Mouse (Mus musculus) CH12.LX (cell line): Measurements from ENCODE around the gene Zfp764. TPM values are rescaled to one million over a fixed set of nuclear protein-coding genes. Genes with fewer than 3 reads are reported as not detected.

Source experiments
- DNase-seq: peaks from one replicate; pipeline ENCODE4 v3.0.0-alpha.2; 2013; ENCODE audit errors: extremely low read depth
- H3K27ac ChIP-seq: 2 replicates; pipeline ENCODE4 v1.5.1; 2012; ENCODE audit warnings: low read depth, mild to moderate bottlenecking, control low read depth, moderate library complexity; ENCODE audit not compliant: insufficient read depth
- H3K27me3 ChIP-seq: replicated peaks from 2 replicates; pipeline ENCODE3; 2012; ENCODE audit warnings: inconsistent platforms
- H3K36me3 ChIP-seq, 2 experiments: replicated peaks in 1 of 2; 2 replicates each; pipeline versions ENCODE3 to v1.6.1; 2012; ENCODE audit warnings: inconsistent platforms in 1 of 2, low read length in 1 of 2, mild to moderate bottlenecking in 1 of 2, mixed read lengths in 1 of 2, moderate library complexity in 1 of 2; ENCODE audit not compliant: control insufficient read depth in 1 of 2, insufficient read depth in 1 of 2
- H3K4me1 ChIP-seq, 2 experiments: 2 replicates each; pipeline ENCODE4 v1.6.1; 2012; ENCODE audit warnings: inconsistent platforms in 1 of 2, moderate library complexity in 1 of 2; ENCODE audit not compliant: insufficient read depth in 2 of 2, control insufficient read depth in 1 of 2
- H3K4me2 ChIP-seq: 2 replicates; pipeline ENCODE4 v1.6.1; 2012; ENCODE audit warnings: low read depth, mild to moderate bottlenecking, control low read depth; ENCODE audit not compliant: poor library complexity, insufficient read depth, severe bottlenecking
- H3K4me3 ChIP-seq, 3 experiments: fragments of 150-350 bp in 1 of 3; sonication (generic) in 1 of 3; replicated peaks in 1 of 3; 2 replicates each; pipeline versions ENCODE3 to v1.5.1; 2011 to 2012; ENCODE audit warnings: low read depth in 2 of 3, low read length in 2 of 3, mild to moderate bottlenecking in 2 of 3, moderate library complexity in 2 of 3, control low read depth in 1 of 3, improper control_type of control experiment in 1 of 3, inconsistent platforms in 1 of 3, mixed read lengths in 1 of 3; ENCODE audit not compliant: poor library complexity in 1 of 3
- H3K79me2 ChIP-seq: replicated peaks from 2 replicates; pipeline ENCODE4 v1.6.1; 2012; ENCODE audit warnings: mild to moderate bottlenecking, moderate library complexity; ENCODE audit not compliant: control insufficient read depth, poor library complexity, insufficient read depth, severe bottlenecking; ENCODE audit errors: extremely low read depth
- H3K9ac ChIP-seq: 2 replicates; pipeline ENCODE4 v1.6.1; 2012; ENCODE audit warnings: low read depth, mild to moderate bottlenecking, control low read depth, moderate library complexity; ENCODE audit not compliant: insufficient read depth
- H3K9me3 ChIP-seq: replicated peaks from 2 replicates; pipeline ENCODE3; 2012; ENCODE audit warnings: low read length, inconsistent platforms, mixed read lengths
- BHLHE40 ChIP-seq: IDR thresholded peaks from 2 replicates; pipeline ENCODE4 v1.6.1; 2011; ENCODE audit warnings: mild to moderate bottlenecking, low read depth, low read length, improper control_type of control experiment
- CHD1 ChIP-seq: IDR thresholded peaks from 2 replicates; pipeline ENCODE4 v1.6.1; 2012; ENCODE audit warnings: low read depth, low read length, improper control_type of control experiment, inconsistent platforms
- CHD2 ChIP-seq: IDR thresholded peaks from 2 replicates; pipeline ENCODE4 v1.6.1; 2011; ENCODE audit warnings: low read length, improper control_type of control experiment
- CTCF ChIP-seq, 2 experiments: IDR thresholded peaks in 1 of 2; conservative IDR thresholded peaks in 1 of 2; 2 replicates each; pipeline ENCODE4 v1.5.1; 2011 to 2012; ENCODE audit warnings: low read depth in 2 of 2, low read length in 2 of 2, improper control_type of control experiment in 1 of 2, inconsistent platforms in 1 of 2, mild to moderate bottlenecking in 1 of 2, moderate library complexity in 1 of 2
- E2F4 ChIP-seq: IDR thresholded peaks from 2 replicates; pipeline ENCODE4 v1.6.1; 2011; ENCODE audit warnings: low read depth, low read length, improper control_type of control experiment; ENCODE audit not compliant: insufficient replicate concordance
- ELF1 ChIP-seq: IDR thresholded peaks from 2 replicates; pipeline ENCODE4 v1.6.1; 2014; ENCODE audit warnings: low read depth, mild to moderate bottlenecking, inconsistent platforms, low read length, improper control_type of control experiment
- ETS1 ChIP-seq: conservative IDR thresholded peaks from 2 replicates; pipeline ENCODE4 v1.6.1; 2012; ENCODE audit warnings: low read depth, mild to moderate bottlenecking, inconsistent platforms, low read length, improper control_type of control experiment, moderate library complexity
- HCFC1 ChIP-seq: IDR thresholded peaks from 2 replicates; pipeline ENCODE4 v1.6.1; 2012; ENCODE audit warnings: low read depth, mild to moderate bottlenecking, inconsistent platforms, low read length, improper control_type of control experiment
- IRF4 ChIP-seq: IDR thresholded peaks from 2 replicates; pipeline ENCODE4 v1.6.1; 2014; ENCODE audit warnings: low read depth, mild to moderate bottlenecking, inconsistent platforms, low read length, improper control_type of control experiment
- JUN ChIP-seq: IDR thresholded peaks from 2 replicates; pipeline ENCODE4 v1.6.1; 2011; ENCODE audit warnings: low read depth, mild to moderate bottlenecking, low read length, improper control_type of control experiment, moderate library complexity; ENCODE audit not compliant: insufficient read depth
- KAT2A ChIP-seq: IDR thresholded peaks from 2 replicates; pipeline ENCODE4 v1.6.1; 2012; ENCODE audit warnings: low read length, improper control_type of control experiment, inconsistent platforms; ENCODE audit not compliant: insufficient replicate concordance
- MAX ChIP-seq: IDR thresholded peaks from 2 replicates; pipeline ENCODE4 v1.6.1; 2011; ENCODE audit warnings: low read length, improper control_type of control experiment
- MEF2A ChIP-seq: IDR thresholded peaks from 2 replicates; pipeline ENCODE4 v1.6.1; 2014; ENCODE audit warnings: low read depth, mild to moderate bottlenecking, inconsistent platforms, low read length, improper control_type of control experiment, borderline replicate concordance
- MYC ChIP-seq: IDR thresholded peaks from 2 replicates; pipeline ENCODE4 v1.6.1; 2011; ENCODE audit warnings: low read depth, mild to moderate bottlenecking, improper control_type of control experiment, low read length
- NELFE ChIP-seq: IDR thresholded peaks from 2 replicates; pipeline ENCODE4 v1.6.1; 2011; ENCODE audit warnings: low read depth, low read length, improper control_type of control experiment
- NRF1 ChIP-seq: IDR thresholded peaks from 2 replicates; pipeline ENCODE4 v1.6.1; 2014; ENCODE audit warnings: low read depth, mild to moderate bottlenecking, inconsistent platforms, low read length, improper control_type of control experiment, moderate library complexity
- PAX5 ChIP-seq: IDR thresholded peaks from 2 replicates; pipeline ENCODE4 v1.6.1; 2012; ENCODE audit warnings: low read length, inconsistent platforms, mixed read lengths
- POLR2AphosphoS2 ChIP-seq: IDR thresholded peaks from 2 replicates; pipeline ENCODE4 v1.6.1; 2011; ENCODE audit warnings: low read depth, low read length, improper control_type of control experiment
- RCOR1 ChIP-seq: conservative IDR thresholded peaks from 2 replicates; pipeline ENCODE4 v1.6.1; 2012; ENCODE audit warnings: low read depth, mild to moderate bottlenecking, inconsistent platforms, low read length, improper control_type of control experiment
- SIN3A ChIP-seq: IDR thresholded peaks from 2 replicates; pipeline ENCODE4 v1.6.1; 2012; ENCODE audit warnings: low read length, improper control_type of control experiment, inconsistent platforms
- SMC3 ChIP-seq: IDR thresholded peaks from 2 replicates; pipeline ENCODE4 v1.6.1; 2011; ENCODE audit warnings: low read depth, low read length, improper control_type of control experiment
- TBP ChIP-seq: conservative IDR thresholded peaks from 2 replicates; pipeline ENCODE4 v1.6.1; 2011; ENCODE audit warnings: low read depth, low read length, improper control_type of control experiment
- ZKSCAN1 ChIP-seq: IDR thresholded peaks from 2 replicates; pipeline ENCODE4 v1.6.1; 2012; ENCODE audit warnings: low read depth, inconsistent platforms, low read length, improper control_type of control experiment, borderline replicate concordance
- ZNF384 ChIP-seq: IDR thresholded peaks from 2 replicates; pipeline ENCODE4 v1.6.1; 2012; ENCODE audit warnings: low read depth, low read length, improper control_type of control experiment, inconsistent platforms
- dilution Hi-C: fragments of 300-500 bp; cut with MboI; formaldehyde crosslinking; loops from 2 replicates; pipeline ENCODE4 v1.14.3; 2020; ENCODE audit warnings: low sequenced_read_pairs; ENCODE audit not compliant: extremely low pct_unique_long_range_greater_than_20kb, extremely low pct_ligation_motif_present
- in situ Hi-C: fragments of 300-500 bp; cut with MboI; formaldehyde crosslinking; loops from 3 replicates; pipeline ENCODE4 v1.14.3; 2019; ENCODE audit warnings: low sequenced_read_pairs, low pct_ligation_motif_present, low pct_unique_long_range_greater_than_20kb, mixed read lengths
- polyA plus RNA-seq: library from polyadenylated mRNA; unstranded; fragments of >175 nt; gene quantifications from 2 replicates; pipeline ENCODE4 v1.2.1, GENCODE M21; 2012; ENCODE audit warnings: low read depth; ENCODE audit not compliant: insufficient read length
- total RNA-seq, 2 experiments: library from RNA; depleted of rRNA; stranded (reverse); fragments of 300-350 nt in 1 of 2; fragments of >200 nt in 1 of 2; gene quantifications; 2 replicates each; pipeline ENCODE4 v1.2.3; 2012 to 2014

Gene Zfp764
- total and polyA plus RNA-seq, 3 experiments = 7.5 to 8.4 (median 7.9) TPM

GRCm38 (mm10) chr7:127360265-127360664, 46.4 kb downstream of the Zfp764 start:
- H3K9ac ChIP-seq = no peak overlapping the region
- no peaks in the 10 kb centered on the region; a peak in 1 of 4 replicates for H3K4me1 ChIP-seq
- no peaks in the 10 kb centered on the region for H3K79me2 ChIP-seq
- H3K4me3 ChIP-seq = no peak overlapping the region
- no peak overlapping the region for H3K4me2 ChIP-seq
- H3K36me3 ChIP-seq = no peaks in the 10 kb centered on the region
- TF ChIP-seq PAX5 (no peak), SMC3 (no peak), NELFE (no peak), E2F4 (no peak), MAX (no peak), CHD2 (no peak), POLR2AphosphoS2 (no peak), JUN (no peak), MEF2A (no peak), BHLHE40 (no peak), TBP (no peak), IRF4 (no peak), CTCF (conservative IDR thresholded peaks at IDR 0.05 in 1 of 2, IDR thresholded peaks at IDR 0.05 in 1 of 2; ENCODE audit: low read depth in 2 of 2, low read length in 2 of 2) (no peak), RCOR1 (no peak)
- H3K27ac ChIP-seq = no peak overlapping the region
- DNase-seq = no peak
- peaks cover 16% of the 10 kb centered on the region for H3K27me3 ChIP-seq
- no peaks in the 10 kb centered on the region for H3K9me3 ChIP-seq
- dilution Hi-C loops = no loop called here
- in situ Hi-C loops = loop anchor here (5.0 to 25.0 kb wide), 2 partner anchors 117 to 402 kb away; partner anchors contain the start of genes Fbrs and Orai3

DNA sequence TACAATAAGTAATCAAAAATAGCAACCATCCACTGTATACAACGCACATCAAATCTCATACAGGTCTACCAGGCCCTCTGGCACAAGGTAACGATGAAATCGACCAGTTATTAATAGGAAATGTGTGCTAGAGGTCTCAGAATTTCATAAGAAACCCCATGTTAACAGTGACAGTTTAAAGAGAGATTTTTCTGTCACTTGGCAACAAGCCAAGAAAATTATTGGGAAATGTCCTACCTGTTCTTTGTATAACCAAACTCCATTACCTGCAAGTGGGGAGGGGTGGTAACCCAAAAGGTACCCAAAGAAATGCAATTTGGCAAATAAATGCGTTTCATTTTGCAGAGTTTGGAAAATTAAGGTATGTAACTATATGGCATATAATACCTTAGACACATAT, 48.1 kb downstream of the Zfp764 start:
- no peaks in the 10 kb centered on the region; a peak in 1 of 4 replicates for H3K4me1 ChIP-seq
- no peak overlapping the region for H3K4me3 ChIP-seq
- no peaks in the 10 kb centered on the region for H3K36me3 ChIP-seq
- peaks cover 3% of the 10 kb centered on the region for H3K9me3 ChIP-seq
- peaks cover 16% of the 10 kb centered on the region for H3K27me3 ChIP-seq
- DNase-seq = no peak
- no peak for TF ChIP-seq SIN3A
- no peak for TF ChIP-seq JUN
- no peak for TF ChIP-seq ZKSCAN1
- TF ChIP-seq CHD2 = no peak
- no peak for TF ChIP-seq ELF1
- TF ChIP-seq ETS1 = no peak
- no peak for TF ChIP-seq KAT2A
- no peak for TF ChIP-seq MYC
- no peak for TF ChIP-seq HCFC1
- no peak for TF ChIP-seq MEF2A
- TF ChIP-seq NRF1 = no peak
- TF ChIP-seq NELFE = no peak
- no peak for TF ChIP-seq SMC3
- TF ChIP-seq IRF4 = no peak
- no peak for TF ChIP-seq ZNF384
- no peak for TF ChIP-seq CHD1
- TF ChIP-seq, all 38 proteins: peak for 0
- dilution Hi-C loops = no loop called here
- H3K4me2 ChIP-seq = no peak overlapping the region
- in situ Hi-C loops = loop anchor here (25.0 kb wide), 1 partner anchor 404 kb away; the partner anchor contains the start of gene Orai3
- no peak overlapping the region for H3K27ac ChIP-seq
- no peaks in the 10 kb centered on the region for H3K79me2 ChIP-seq
- no peak overlapping the region for H3K9ac ChIP-seq
